Mouse (Mus musculus) C2C12 (cell line): ENCODE data around the gene A4galt. TPM values are rescaled to one million over a fixed set of nuclear protein-coding genes. Genes with fewer than 3 reads are reported as not detected.

Experiments
- H3K27me3 ChIP-seq: one replicate; pipeline ENCODE4 v1.6.1; 2011; ENCODE audit not compliant: control insufficient read depth, insufficient read depth, insufficient read length
- H3K36me3 ChIP-seq: one replicate; pipeline ENCODE4 v1.6.1; 2011; ENCODE audit not compliant: control insufficient read depth, insufficient read depth
- H3K4me3 ChIP-seq: one replicate; pipeline ENCODE4 v1.5.1; 2011; ENCODE audit warnings: mild to moderate bottlenecking, control low read depth; ENCODE audit not compliant: poor library complexity, insufficient read depth, severe bottlenecking
- H3K79me2 ChIP-seq: one replicate; pipeline ENCODE4 v1.6.1; 2011; ENCODE audit not compliant: control insufficient read depth, insufficient read depth
- H3K79me3 ChIP-seq: one replicate; pipeline ENCODE4 v1.6.1; 2011; ENCODE audit warnings: low read depth, control low read depth
- H3ac ChIP-seq: one replicate; pipeline ENCODE3; 2011; ENCODE audit warnings: low read depth; ENCODE audit not compliant: control insufficient read depth, insufficient read length
- CEBPB ChIP-seq: IDR thresholded peaks from one replicate; pipeline ENCODE4 v1.6.1; 2011; ENCODE audit warnings: low read depth, mild to moderate bottlenecking, control low read depth, moderate library complexity
- CTCF ChIP-seq: IDR thresholded peaks from one replicate; pipeline ENCODE4 v1.5.1; 2011; ENCODE audit not compliant: control insufficient read depth, insufficient read depth, insufficient read length
- FOSL1 ChIP-seq: IDR thresholded peaks from one replicate; pipeline ENCODE4 v1.8.0; 2011; ENCODE audit warnings: mild to moderate bottlenecking, low read length; ENCODE audit not compliant: poor library complexity, insufficient read depth, severe bottlenecking
- MAX ChIP-seq: IDR thresholded peaks from one replicate; pipeline ENCODE4 v1.6.1; 2011; ENCODE audit warnings: mild to moderate bottlenecking, control low read depth
- MYOD1 ChIP-seq: IDR thresholded peaks from one replicate; pipeline ENCODE4 v1.6.1; 2011; ENCODE audit warnings: low read depth; ENCODE audit not compliant: control insufficient read depth, insufficient read length
- MYOG ChIP-seq: IDR thresholded peaks from one replicate; pipeline ENCODE4 v1.6.1; 2011; ENCODE audit not compliant: control insufficient read depth, insufficient read length; ENCODE audit errors: extremely low read depth
- USF1 ChIP-seq: IDR thresholded peaks from one replicate; pipeline ENCODE4 v1.6.1; 2011; ENCODE audit warnings: low read depth, mild to moderate bottlenecking, control low read depth, moderate library complexity
- polyA plus RNA-seq: library from polyadenylated mRNA; unstranded; fragments of >200 nt; fragmentation: generic; extraction: Trizol; gene quantifications from one replicate; pipeline ENCODE4 v1.2.1, GENCODE M21; 2012; ENCODE audit warnings: missing spikeins

A4galt gene
- polyA plus RNA-seq, 1 experiment = 27.6 TPM

GRCm38 (mm10) chr15:83215322-83216216 lies 36.0 kb downstream of the A4galt start:
- Histone ChIP-seq H3K4me3 (no peak overlapping the region), H3K27me3 (no peaks in the 10 kb centered on the region), H3K79me3 (no peaks in the 10 kb centered on the region), H3ac (peak overlapping the region; percentile 34), H3K36me3 (no peaks in the 10 kb centered on the region), H3K79me2 (no peaks in the 10 kb centered on the region)
- TF ChIP-seq CEBPB (peak; percentile 63), CTCF (no peak), FOSL1 (peak; percentile 75), USF1 (no peak), MYOG (no peak), MAX (no peak), MYOD1 (peak; percentile 82)

GRCm38 (mm10) chr15:83210229-83210628 lies 41.3 kb downstream of the A4galt start:
- Histone ChIP-seq H3K79me3 (no peaks in the 10 kb centered on the region), H3ac (no peak overlapping the region), H3K36me3 (no peaks in the 10 kb centered on the region), H3K27me3 (no peaks in the 10 kb centered on the region), H3K4me3 (no peak overlapping the region), H3K79me2 (no peaks in the 10 kb centered on the region)
- TF ChIP-seq FOSL1 (no peak), CEBPB (no peak), MYOD1 (no peak), USF1 (no peak), MAX (no peak), MYOG (no peak), CTCF (peak; percentile 5)

- H3K79me3 ChIP-seq = no peaks in the 10 kb centered on the region
- H3K4me3 ChIP-seq = no peak overlapping the region
- H3ac ChIP-seq = no peak overlapping the region
- no peaks in the 10 kb centered on the region for H3K79me2 ChIP-seq
- H3K36me3 ChIP-seq = no peaks in the 10 kb centered on the region
- no peak for TF ChIP-seq MYOD1
- TF ChIP-seq USF1 = no peak
- TF ChIP-seq MAX = no peak
- no peak for TF ChIP-seq CEBPB
- no peak for TF ChIP-seq CTCF
- no peak for TF ChIP-seq MYOG
- H3K27me3 ChIP-seq = no peaks in the 10 kb centered on the region
These were observed 41.9 kb downstream of the A4galt start for GRCm38 (mm10) chr15:83209719-83210118.

GRCm38 (mm10) chr15:83209092-83209695 lies 42.4 kb downstream of the A4galt start:
- H3ac ChIP-seq = no peak overlapping the region
- H3K4me3 ChIP-seq = no peak overlapping the region
- H3K27me3 ChIP-seq = no peaks in the 10 kb centered on the region
- no peaks in the 10 kb centered on the region for H3K79me3 ChIP-seq
- TF ChIP-seq CEBPB = no peak
- TF ChIP-seq MAX = no peak
- no peak for TF ChIP-seq MYOG
- TF ChIP-seq MYOD1 = no peak
- TF ChIP-seq USF1 = no peak
- TF ChIP-seq CTCF = no peak
- H3K36me3 ChIP-seq = no peaks in the 10 kb centered on the region
- no peaks in the 10 kb centered on the region for H3K79me2 ChIP-seq

GRCm38 (mm10) chr15:83204731-83205451 lies 46.7 kb downstream of the A4galt start:
- no peaks in the 10 kb centered on the region for H3K36me3 ChIP-seq
- H3K27me3 ChIP-seq = no peaks in the 10 kb centered on the region
- no peak overlapping the region for H3ac ChIP-seq
- no peaks in the 10 kb centered on the region for H3K79me2 ChIP-seq
- TF ChIP-seq MAX = no peak
- no peak for TF ChIP-seq MYOG
- no peak for TF ChIP-seq USF1
- no peak for TF ChIP-seq CTCF
- TF ChIP-seq MYOD1 = no peak
- TF ChIP-seq CEBPB = no peak
- TF ChIP-seq FOSL1 = no peak
- H3K4me3 ChIP-seq = no peak overlapping the region
- no peaks in the 10 kb centered on the region for H3K79me3 ChIP-seq
